Mouse (Mus musculus): ENCODE results near the gene Myh14.
A peak's percentile ranks its signal among the peaks of the same experiment; 100 is the strongest.

DNA sequence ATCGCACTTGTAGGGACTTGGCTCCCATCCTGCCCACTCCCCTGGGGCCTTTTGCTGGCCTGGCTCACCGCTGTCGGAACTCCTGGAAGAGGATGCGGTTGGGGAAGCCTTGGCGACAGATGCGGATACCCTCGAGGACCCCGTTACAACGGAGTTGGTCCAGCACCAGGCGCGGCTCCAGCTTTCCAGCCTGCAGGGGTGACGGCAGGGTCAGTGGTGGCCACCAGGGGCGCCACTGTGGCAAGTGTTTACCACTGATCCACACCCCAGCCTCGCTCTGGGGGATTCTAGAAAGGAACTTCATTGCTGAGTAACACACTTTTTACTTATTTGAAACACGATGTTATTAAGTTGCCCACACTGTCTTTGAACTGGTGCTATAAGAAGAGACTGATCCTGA is 37.2 kb downstream of the Myh14 start:
- TF ChIP-seq CTCF (IDR thresholded peaks at IDR 0.05; ENCODE audit: low read depth) = peak; percentile 58
- no peak for TF ChIP-seq EP300 (optimal IDR thresholded peaks at IDR 0.05)
